Mouse (Mus musculus) retina, postnatal 7 days (tissue): ENCODE results near the gene Tagap.
"Not testable (repeated sequence)": the region's sequence is repeated elsewhere in the genome, so short reads cannot be mapped to it uniquely, and the experiment has no call there.

Source experiments
- DNase-seq: peaks from one replicate; pipeline ENCODE4 v3.0.0-alpha.2; 2012; ENCODE audit warnings: low read depth, low spot score

Gene Tagap

DNA sequence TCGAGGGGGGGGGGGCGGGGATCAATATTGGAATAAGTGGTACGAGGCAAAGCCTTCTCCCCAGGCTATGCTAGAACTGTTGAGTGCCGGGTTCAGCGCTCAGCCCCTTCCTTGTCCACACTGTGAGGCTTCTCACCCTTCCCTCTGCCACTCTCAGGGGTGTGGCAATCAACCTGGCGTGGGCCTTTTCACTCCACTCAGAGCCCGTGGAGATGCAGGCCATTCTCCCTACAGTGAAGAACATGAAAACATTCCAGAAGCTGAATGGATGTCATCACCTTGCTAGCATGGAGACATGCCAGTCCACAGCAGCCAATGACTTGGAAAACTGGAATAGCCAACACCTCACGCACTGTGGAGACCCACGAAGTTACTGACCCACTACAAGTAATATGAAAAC, 10.0 kb upstream of the Tagap start:
- no peak for DNase-seq

GRCm38 (mm10) chr17:7916782-7917574, 8.8 kb upstream of the Tagap start:
- DNase-seq: no peak

DNA sequence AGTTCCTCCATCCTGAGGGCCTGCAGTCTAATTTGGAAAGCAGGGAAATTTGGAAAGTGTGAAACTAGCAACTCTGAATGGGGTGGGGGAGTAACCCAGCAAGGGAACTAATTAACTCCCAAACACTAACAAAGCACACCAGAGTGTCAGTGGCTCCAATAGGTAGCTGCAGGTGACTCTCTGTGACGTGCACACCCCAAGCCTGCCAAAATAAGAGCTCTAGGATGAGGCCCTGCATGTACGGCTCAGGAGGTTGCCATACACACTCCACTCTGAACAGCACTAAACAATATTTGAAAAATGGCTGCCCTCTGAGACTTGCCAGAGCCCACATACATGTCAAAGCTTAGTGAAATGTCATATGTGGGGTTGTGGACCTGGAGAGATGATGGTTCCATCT, 7.4 kb upstream of the Tagap start:
- DNase-seq: no peak

- no peak for DNase-seq
Observed at GRCm38 (mm10) chr17:7919209-7919608, 6.6 kb upstream of the Tagap start.

GRCm38 (mm10) chr17:7922564-7922963, 3.2 kb upstream of the Tagap start:
- DNase-seq: no peak

DNA sequence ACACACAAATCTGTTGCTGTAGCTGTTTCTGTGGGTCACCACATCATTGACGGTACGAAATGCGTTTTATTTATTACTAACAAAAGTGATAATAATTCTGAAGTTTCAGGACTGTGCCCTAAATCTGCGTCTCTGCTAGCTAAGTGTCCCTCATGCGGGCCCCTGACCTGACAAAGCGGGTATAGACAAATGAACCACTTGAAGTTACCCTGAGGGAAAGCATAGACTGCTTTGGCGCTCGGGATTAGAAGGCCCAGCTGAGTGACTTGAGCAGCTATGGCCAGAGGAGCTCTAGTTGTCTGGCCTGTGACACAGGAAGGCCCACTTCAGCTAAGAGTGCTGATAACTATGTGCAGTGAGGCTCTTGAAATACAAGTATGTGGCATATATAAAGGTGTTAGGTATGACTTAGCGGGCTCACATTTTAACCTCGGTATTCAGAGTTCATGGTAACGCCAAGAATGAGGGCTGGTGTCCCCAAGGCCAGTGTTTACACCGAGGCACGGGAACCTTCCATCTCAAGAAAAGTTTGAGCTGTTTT, 1.5 kb upstream of the Tagap start:
- no peak for DNase-seq

- peak; percentile 24 for DNase-seq
Observed at GRCm38 (mm10) chr17:7927582-7928535, 2.1 kb downstream of the Tagap start.

DNA sequence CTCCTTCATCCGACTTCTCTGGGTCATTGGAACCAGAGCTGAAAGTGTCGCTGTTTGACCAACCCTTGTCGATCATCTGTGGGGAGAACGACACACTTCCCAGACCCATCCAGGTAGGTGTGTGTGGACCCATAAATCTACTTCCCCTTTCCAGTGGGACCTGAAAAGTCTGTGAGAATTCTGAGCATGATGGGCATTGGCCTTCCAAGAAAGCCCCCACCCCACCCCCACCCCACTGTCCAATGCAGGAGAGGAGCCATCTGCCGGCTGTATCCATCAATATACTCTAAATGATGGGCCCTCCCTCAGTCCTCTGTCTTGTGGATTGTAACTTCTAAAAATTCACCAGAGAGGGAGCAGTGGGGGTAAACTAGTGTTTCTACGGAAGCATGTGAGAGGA, 2.9 kb downstream of the Tagap start:
- DNase-seq: no peak

DNA sequence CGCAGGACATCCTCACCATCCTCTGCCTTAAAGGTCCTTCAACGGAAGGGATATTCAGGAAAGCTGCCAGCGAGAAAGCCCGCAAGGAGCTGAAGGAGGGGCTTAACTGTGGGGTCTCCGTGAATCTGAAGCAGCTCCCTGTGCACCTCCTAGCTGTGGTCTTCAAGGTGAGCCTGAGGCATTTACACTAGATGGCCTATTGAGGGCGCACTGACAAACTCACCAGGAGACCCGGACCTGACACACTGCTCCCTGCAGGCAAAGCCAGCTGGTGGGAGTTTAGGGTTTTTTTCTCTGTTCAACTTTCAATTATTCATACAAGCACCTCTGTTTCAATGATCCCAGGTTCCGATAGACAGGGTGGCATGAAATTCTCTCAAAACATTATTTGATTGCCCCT, 3.5 kb downstream of the Tagap start:
- no peak for DNase-seq

DNA sequence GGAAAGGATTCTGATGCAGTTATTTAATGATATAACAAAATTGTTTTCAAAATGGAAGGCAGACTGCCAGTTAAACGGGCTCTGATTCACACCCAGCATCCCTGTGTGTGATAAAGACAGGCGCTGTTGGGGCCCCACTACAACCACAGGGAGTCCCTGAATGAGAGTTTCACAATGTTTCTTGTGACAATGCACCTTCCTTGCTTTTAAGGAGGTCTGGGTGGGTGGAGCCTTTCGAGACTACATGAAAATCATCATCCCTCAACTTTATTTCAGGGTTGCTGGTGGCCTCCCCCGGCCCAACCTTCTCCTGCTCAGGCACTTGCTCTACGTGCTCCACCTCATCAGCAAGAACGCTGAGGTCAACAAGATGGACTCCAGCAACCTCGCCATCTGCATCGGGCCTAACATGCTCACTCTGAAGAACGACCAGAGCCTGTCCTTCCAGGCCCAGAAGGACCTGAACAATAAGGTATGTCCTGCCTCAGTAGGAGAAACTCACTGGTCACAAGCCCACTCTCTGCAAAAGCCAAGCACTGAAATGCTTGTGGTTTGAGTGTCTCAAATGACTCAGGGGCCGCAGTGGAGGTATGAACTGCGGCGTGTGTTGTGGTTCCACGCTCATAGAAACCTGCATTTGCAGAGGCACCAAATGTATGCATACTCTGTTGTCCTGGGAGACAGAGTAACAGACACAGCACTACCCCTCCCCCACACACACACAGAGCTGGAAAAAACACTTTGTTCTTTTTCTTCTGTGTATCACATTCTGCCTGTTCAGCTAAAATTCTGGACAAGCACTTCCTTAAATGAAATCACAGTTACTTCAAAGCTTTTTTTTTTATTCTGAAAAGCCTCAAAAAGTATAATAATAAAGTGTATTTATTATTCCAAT, 5.5 kb downstream of the Tagap start:
- no peak for DNase-seq

- DNase-seq: not testable (repeated sequence)
Observed at GRCm38 (mm10) chr17:7932121-7932520, 6.3 kb downstream of the Tagap start.

GRCm38 (mm10) chr17:7939640-7940039, 13.8 kb downstream of the Tagap start:
- no peak for DNase-seq

GRCm38 (mm10) chr17:7945117-7946052, 19.6 kb downstream of the Tagap start, which contains the start of gene Rsph3a:
Gene Rsph3a, plus strand, starts transcription at chr17:7945614.
- DNase-seq: peak; percentile 76

DNA sequence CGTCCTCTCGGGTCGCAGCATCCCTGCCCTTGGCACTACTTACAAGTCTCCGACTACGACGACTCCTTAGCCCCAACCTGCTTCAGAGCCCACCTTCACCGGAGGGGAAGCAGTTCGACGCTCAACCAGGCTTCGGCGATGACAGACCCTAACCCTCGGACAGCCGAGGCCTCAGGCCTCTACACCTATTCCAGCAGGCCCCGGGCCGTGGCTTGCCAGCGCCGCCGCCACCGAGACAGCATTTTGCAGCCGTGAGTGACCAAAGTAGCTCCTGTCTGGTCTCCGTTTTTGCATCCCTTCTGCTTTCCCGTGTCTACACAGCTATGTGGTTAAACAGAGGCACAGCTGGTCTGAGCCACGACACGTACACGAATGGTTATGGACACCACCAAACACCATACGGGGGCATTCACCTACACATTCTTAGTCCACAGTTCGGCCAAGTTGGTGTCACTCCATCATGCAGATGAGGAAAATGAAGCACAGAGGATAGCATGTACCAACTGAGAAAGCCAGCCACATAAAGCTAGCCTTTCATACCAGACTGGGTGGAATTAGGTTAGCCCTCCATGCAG, 20.3 kb downstream of the Tagap start:
- not testable (repeated sequence) for DNase-seq

DNA sequence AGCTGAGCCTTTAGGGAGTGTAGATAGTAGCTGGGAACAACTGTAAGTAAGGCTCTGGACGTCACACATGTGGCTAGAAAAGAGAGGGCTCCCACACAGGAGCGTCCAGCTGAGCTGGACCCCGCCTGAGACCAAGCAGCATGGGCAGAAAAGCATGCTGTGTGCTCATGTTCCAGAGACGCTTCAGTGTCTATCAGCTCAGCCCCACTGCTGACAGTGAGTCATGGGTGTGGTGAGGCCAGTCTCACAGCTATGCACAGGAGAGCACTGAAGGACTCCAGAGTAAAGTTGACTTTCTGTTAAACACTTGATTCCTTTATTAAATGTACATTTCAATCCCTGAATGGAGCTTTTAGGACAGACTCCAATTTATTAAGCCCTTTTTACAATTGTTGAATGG, 25.5 kb downstream of the Tagap start:
- DNase-seq: not testable (repeated sequence)

- not testable (repeated sequence) for DNase-seq
Observed at GRCm38 (mm10) chr17:7957242-7957641, 31.4 kb downstream of the Tagap start.

GRCm38 (mm10) chr17:7963333-7963732, 37.5 kb downstream of the Tagap start:
- DNase-seq: not testable (repeated sequence)

DNA sequence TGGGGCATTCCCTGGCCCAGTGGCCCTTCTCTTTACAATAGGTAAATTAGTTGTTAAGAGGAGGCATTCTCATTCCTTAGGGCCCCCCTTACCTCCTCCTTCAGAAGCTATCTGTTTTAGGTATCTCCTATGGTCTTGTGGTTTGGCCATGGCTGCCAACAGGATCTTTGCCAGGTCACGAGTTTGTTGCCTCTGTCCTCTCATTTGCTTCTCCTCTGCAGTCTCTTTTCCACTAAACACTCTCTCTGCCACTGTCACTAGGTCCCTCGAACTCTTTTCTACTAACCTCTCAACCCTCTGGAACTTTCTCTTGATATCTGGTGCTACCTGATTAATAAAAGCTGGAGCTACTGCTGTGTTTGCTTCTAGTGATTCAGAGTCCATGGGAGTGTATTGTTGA, 38.6 kb downstream of the Tagap start:
- not testable (repeated sequence) for DNase-seq

GRCm38 (mm10) chr17:7968490-7968889, 42.7 kb downstream of the Tagap start:
- not testable (repeated sequence) for DNase-seq

DNA sequence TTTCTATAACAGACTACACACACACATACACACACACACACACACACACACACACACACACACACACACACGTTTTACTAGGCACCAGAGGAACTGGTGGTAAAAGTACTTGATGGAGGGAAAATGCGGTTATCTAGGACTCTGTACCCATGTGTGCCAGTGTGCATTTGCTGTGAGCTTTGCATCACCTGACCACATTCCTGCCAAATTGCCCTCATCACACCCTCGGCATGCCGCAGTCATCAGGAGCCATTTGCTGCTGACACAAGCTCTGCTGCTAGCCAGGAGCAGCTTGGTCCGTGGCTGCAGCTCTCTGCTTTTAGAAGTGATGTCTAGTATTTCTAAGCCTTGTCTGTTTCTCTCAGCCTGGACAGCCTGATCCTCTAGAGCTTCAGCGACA, 44.0 kb downstream of the Tagap start:
- DNase-seq: not testable (repeated sequence)
